ENCODE assay signal across 9 mouse cellular contexts in genomic region chr9:57650786-57651311, GRCm38 (mm10). TPM values are rescaled to one million over a fixed set of nuclear protein-coding genes. Genes with fewer than 3 reads are reported as not detected.
DNase-seq lines count a peak whose midpoint lies in the region; ATAC-seq and TF ChIP-seq lines count a peak whose summit lies in the region.
"Had no signal": no experiment of that assay in that cellular context is flagged by ENCODE, and none has a peak within 500 bp of the region (broad histone marks: within the 10 kb centered on the region; RNA-seq: fewer than 3 reads in every experiment).

No protein-coding gene starts in this region.

- ATAC-seq in CD4-positive, CD25-positive, alpha-beta regulatory T cell, adult 4 months = peak; percentile 46
- ATAC-seq in embryonic facial prominence, embryonic 15.5 days (ENCODE audit: insufficient number of reproducible peaks, low FRiP score, low TSS enrichment, low read depth) = 0 out of 2 replicates have a peak, but pooled peaks have one; percentile 8

- intact Hi-C loops in gastrocnemius, adult 2 months (cut with DNase I) = no loop called here

- no peak overlapping the region for H3K4me2 ChIP-seq in embryonic facial prominence, embryonic 15.5 days (replicated peaks)

- no peak overlapping the region for H3K9ac ChIP-seq in embryonic facial prominence, embryonic 15.5 days

- DNase-seq in gastrocnemius, adult 2 months = no peak
- DNase-seq in gastrocnemius, adult 18-20 months (ENCODE audit: low spot score) = no peak
- peak; percentile 81 for DNase-seq in thymus, postnatal 25 days
- no peak for DNase-seq in urinary bladder, postnatal 25 days (ENCODE audit: low spot score)
- DNase-seq in kidney, adult 18-20 months = no peak

- WGBS in embryonic facial prominence, embryonic 15.5 days = 15% methylated on average over 6 of the region's 6 CpGs
- 0% methylated on average over 6 of the region's 6 CpGs for WGBS in macrophage (ENCODE audit: missing documents)

- peak overlapping the region; percentile 43; the same call in 1 of the 2 replicates for H3K27ac ChIP-seq in gastrocnemius, adult 2 months
- H3K27ac ChIP-seq in embryonic facial prominence, embryonic 15.5 days (replicated peaks) = no peak overlapping the region
- H3K27ac ChIP-seq in macrophage = peak overlapping the region; percentile 98

- peaks cover 9% of the 10 kb centered on the region; the same call in 1 of the 2 replicates for H3K4me1 ChIP-seq in embryonic facial prominence, embryonic 15.5 days

- no peaks in the 10 kb centered on the region for H3K9me3 ChIP-seq in embryonic facial prominence, embryonic 15.5 days (replicated peaks)

- no peak overlapping the region for H3K4me3 ChIP-seq in gastrocnemius, adult 2 months
- no peak overlapping the region for H3K4me3 ChIP-seq in embryonic facial prominence, embryonic 15.5 days (replicated peaks)
- H3K4me3 ChIP-seq in macrophage (ENCODE audit: inconsistent target) = peak overlapping the region; percentile 3; the same call in 1 of the 2 replicates

- H3K27me3 ChIP-seq in embryonic facial prominence, embryonic 15.5 days = peaks cover 23% of the 10 kb centered on the region

- peaks cover 11% of the 10 kb centered on the region; the same call in 1 of the 2 replicates for H3K79me2 ChIP-seq in macrophage (ENCODE audit: inconsistent target)

- H3K36me3 ChIP-seq in embryonic facial prominence, embryonic 15.5 days = no peaks in the 10 kb centered on the region
- H3K36me3 ChIP-seq in macrophage (ENCODE audit: inconsistent target) = no peaks in the 10 kb centered on the region

- no peak for TF ChIP-seq CTCF in gastrocnemius, adult 2 months (IDR thresholded peaks at IDR 0.05)

RNA-seq across cellular contexts. Expression of gene Csk, which starts 2.6 kb away (rescaled TPM):
- 10 to 100 TPM in 1 of 2 experiments, 1 to 10 TPM in 1; 7.1 to 14.0 TPM for total RNA-seq in gastrocnemius, adult 2 months (2021)
- 1 to 10 TPM; 6.4 to 9.8 TPM for total RNA-seq in gastrocnemius, adult 18-20 months (2021)
- 100 to 1,000 TPM; 110 to 150 TPM for polyA plus RNA-seq in CD4-positive, CD25-positive, alpha-beta regulatory T cell, adult 4 months (2017; shearing (Covaris generic))
- polyA plus RNA-seq in embryonic facial prominence, embryonic 15.5 days (2015; fragmentation: Nextera tagmentation; extraction: Ambion mirVana) = 35.9 and 36.1 TPM in 2 replicates
- 100 to 1,000 TPM in 23 of 26 experiments, 10 to 100 TPM in 3; 76.7 to 430 (median 253) TPM for total RNA-seq in macrophage (2018; cell fraction: chromatin; rRNA removed)
- total RNA-seq in macrophage (2018; cell fraction: cytosol; rRNA removed) = 100 to 1,000 TPM; 132 to 295 (median 192) TPM
- total RNA-seq in macrophage (2018; cell fraction: nucleus; rRNA removed) = 100 to 1,000 TPM in 23 of 26 experiments, 10 to 100 TPM in 3; 70.9 to 301 (median 184) TPM
- 144 to 160 TPM (median 149 TPM) in 3 replicates for polyA plus RNA-seq in macrophage (2018)

RNA-seq across cellular contexts. Expression of gene Lman1l, which starts 30.3 kb away (rescaled TPM):
- total RNA-seq in gastrocnemius, adult 2 months (2021) = not detected
- not detected for total RNA-seq in gastrocnemius, adult 18-20 months (2021)
- 1 to 10 TPM in 1 of 2 experiments, under 1 TPM in 1; 0.79 to 1.4 TPM for polyA plus RNA-seq in CD4-positive, CD25-positive, alpha-beta regulatory T cell, adult 4 months (2017; shearing (Covaris generic))
- polyA plus RNA-seq in embryonic facial prominence, embryonic 15.5 days (2015; fragmentation: Nextera tagmentation; extraction: Ambion mirVana) = not detected in 2 replicates
- total RNA-seq in macrophage (2018; cell fraction: chromatin; rRNA removed) = 1 to 10 TPM in 2 of 26 experiments, under 1 TPM in 6, not detected in 18; 0.42 to 1.8 (median 0.63) TPM
- under 1 TPM in 1 of 26 experiments, not detected in 25; 0.05 TPM for total RNA-seq in macrophage (2018; cell fraction: cytosol; rRNA removed)
- 1 to 10 TPM in 1 of 26 experiments, under 1 TPM in 5, not detected in 20; 0.28 to 1.3 (median 0.75) TPM for total RNA-seq in macrophage (2018; cell fraction: nucleus; rRNA removed)
- polyA plus RNA-seq in macrophage (2018) = not detected in 3 replicates

RNA-seq across cellular contexts. Expression of gene Cyp1a2, which starts 32.7 kb away (rescaled TPM):
- not detected for total RNA-seq in gastrocnemius, adult 2 months (2021)
- not detected for total RNA-seq in gastrocnemius, adult 18-20 months (2021)
- polyA plus RNA-seq in CD4-positive, CD25-positive, alpha-beta regulatory T cell, adult 4 months (2017; shearing (Covaris generic)) = not detected
- polyA plus RNA-seq in embryonic facial prominence, embryonic 15.5 days (2015; fragmentation: Nextera tagmentation; extraction: Ambion mirVana) = not detected in 2 replicates
- total RNA-seq in macrophage (2018; cell fraction: chromatin; rRNA removed) = not detected
- not detected for total RNA-seq in macrophage (2018; cell fraction: cytosol; rRNA removed)
- total RNA-seq in macrophage (2018; cell fraction: nucleus; rRNA removed) = not detected
- not detected in 3 replicates for polyA plus RNA-seq in macrophage (2018)
- polyA plus RNA-seq: large intestine, adult 2 months had no signal

RNA-seq across cellular contexts. Expression of gene Cyp1a1, which starts 36.9 kb away (rescaled TPM):
- under 1 TPM; 0.36 to 0.53 TPM for total RNA-seq in gastrocnemius, adult 2 months (2021)
- under 1 TPM; 0.24 to 0.37 TPM for total RNA-seq in gastrocnemius, adult 18-20 months (2021)
- not detected for polyA plus RNA-seq in CD4-positive, CD25-positive, alpha-beta regulatory T cell, adult 4 months (2017; shearing (Covaris generic))
- polyA plus RNA-seq in embryonic facial prominence, embryonic 15.5 days (2015; fragmentation: Nextera tagmentation; extraction: Ambion mirVana) = 0.43 and 0.53 TPM in 2 replicates
- total RNA-seq in macrophage (2018; cell fraction: chromatin; rRNA removed) = not detected
- under 1 TPM in 3 of 26 experiments, not detected in 23; 0.03 to 0.07 (median 0.06) TPM for total RNA-seq in macrophage (2018; cell fraction: cytosol; rRNA removed)
- total RNA-seq in macrophage (2018; cell fraction: nucleus; rRNA removed) = under 1 TPM in 2 of 26 experiments, not detected in 24; 0.18 to 0.62 TPM
- not detected in 3 replicates for polyA plus RNA-seq in macrophage (2018)

RNA-seq across cellular contexts. Expression of gene Cplx3, which starts 44.8 kb away (rescaled TPM):
- total RNA-seq in gastrocnemius, adult 2 months (2021) = not detected
- total RNA-seq in gastrocnemius, adult 18-20 months (2021) = not detected
- polyA plus RNA-seq in CD4-positive, CD25-positive, alpha-beta regulatory T cell, adult 4 months (2017; shearing (Covaris generic)) = not detected
- polyA plus RNA-seq in embryonic facial prominence, embryonic 15.5 days (2015; fragmentation: Nextera tagmentation; extraction: Ambion mirVana) = not detected in 2 replicates
- total RNA-seq in macrophage (2018; cell fraction: chromatin; rRNA removed) = under 1 TPM in 3 of 26 experiments, not detected in 23; 0.46 to 0.98 (median 0.76) TPM
- not detected for total RNA-seq in macrophage (2018; cell fraction: cytosol; rRNA removed)
- total RNA-seq in macrophage (2018; cell fraction: nucleus; rRNA removed) = 1 to 10 TPM in 4 of 26 experiments, under 1 TPM in 2, not detected in 20; 0.56 to 1.2 (median 1.0) TPM
- polyA plus RNA-seq in macrophage (2018) = not detected in 3 replicates
- polyA plus RNA-seq: large intestine, adult 2 months had no signal
